Mouse (Mus musculus) CH12.LX (cell line): ENCODE measurements around the gene Dclk1. TPM values are rescaled to one million over a fixed set of nuclear protein-coding genes. Genes with fewer than 3 reads are reported as not detected.

Experiments used
- DNase-seq: peaks from one replicate; pipeline ENCODE4 v3.0.0-alpha.2; 2013; ENCODE audit errors: extremely low read depth
- H3K27ac ChIP-seq: 2 replicates; pipeline ENCODE4 v1.5.1; 2012; ENCODE audit warnings: low read depth, mild to moderate bottlenecking, control low read depth, moderate library complexity; ENCODE audit not compliant: insufficient read depth
- H3K27me3 ChIP-seq: replicated peaks from 2 replicates; pipeline ENCODE3; 2012; ENCODE audit warnings: inconsistent platforms
- H3K36me3 ChIP-seq, 2 experiments: replicated peaks in 1 of 2; 2 replicates each; pipeline versions ENCODE3 to v1.6.1; 2012; ENCODE audit warnings: inconsistent platforms in 1 of 2, low read length in 1 of 2, mild to moderate bottlenecking in 1 of 2, mixed read lengths in 1 of 2, moderate library complexity in 1 of 2; ENCODE audit not compliant: control insufficient read depth in 1 of 2, insufficient read depth in 1 of 2
- H3K4me1 ChIP-seq, 2 experiments: 2 replicates each; pipeline ENCODE4 v1.6.1; 2012; ENCODE audit warnings: inconsistent platforms in 1 of 2, moderate library complexity in 1 of 2; ENCODE audit not compliant: insufficient read depth in 2 of 2, control insufficient read depth in 1 of 2
- H3K4me2 ChIP-seq: 2 replicates; pipeline ENCODE4 v1.6.1; 2012; ENCODE audit warnings: low read depth, mild to moderate bottlenecking, control low read depth; ENCODE audit not compliant: poor library complexity, insufficient read depth, severe bottlenecking
- H3K4me3 ChIP-seq, 3 experiments: fragments of 150-350 bp in 1 of 3; sonication (generic) in 1 of 3; replicated peaks in 1 of 3; 2 replicates each; pipeline versions ENCODE3 to v1.5.1; 2011 to 2012; ENCODE audit warnings: low read depth in 2 of 3, low read length in 2 of 3, mild to moderate bottlenecking in 2 of 3, moderate library complexity in 2 of 3, control low read depth in 1 of 3, improper control_type of control experiment in 1 of 3, inconsistent platforms in 1 of 3, mixed read lengths in 1 of 3; ENCODE audit not compliant: poor library complexity in 1 of 3
- H3K79me2 ChIP-seq: replicated peaks from 2 replicates; pipeline ENCODE4 v1.6.1; 2012; ENCODE audit warnings: mild to moderate bottlenecking, moderate library complexity; ENCODE audit not compliant: control insufficient read depth, poor library complexity, insufficient read depth, severe bottlenecking; ENCODE audit errors: extremely low read depth
- H3K9ac ChIP-seq: 2 replicates; pipeline ENCODE4 v1.6.1; 2012; ENCODE audit warnings: low read depth, mild to moderate bottlenecking, control low read depth, moderate library complexity; ENCODE audit not compliant: insufficient read depth
- H3K9me3 ChIP-seq: replicated peaks from 2 replicates; pipeline ENCODE3; 2012; ENCODE audit warnings: low read length, inconsistent platforms, mixed read lengths
- CHD1 ChIP-seq: IDR thresholded peaks from 2 replicates; pipeline ENCODE4 v1.6.1; 2012; ENCODE audit warnings: low read depth, low read length, improper control_type of control experiment, inconsistent platforms
- CHD2 ChIP-seq: IDR thresholded peaks from 2 replicates; pipeline ENCODE4 v1.6.1; 2011; ENCODE audit warnings: low read length, improper control_type of control experiment
- ELF1 ChIP-seq: IDR thresholded peaks from 2 replicates; pipeline ENCODE4 v1.6.1; 2014; ENCODE audit warnings: low read depth, mild to moderate bottlenecking, inconsistent platforms, low read length, improper control_type of control experiment
- ETS1 ChIP-seq: conservative IDR thresholded peaks from 2 replicates; pipeline ENCODE4 v1.6.1; 2012; ENCODE audit warnings: low read depth, mild to moderate bottlenecking, inconsistent platforms, low read length, improper control_type of control experiment, moderate library complexity
- GABPA ChIP-seq: IDR thresholded peaks from 2 replicates; pipeline ENCODE4 v1.6.1; 2012; ENCODE audit warnings: low read depth, low read length, improper control_type of control experiment, inconsistent platforms; ENCODE audit not compliant: insufficient replicate concordance
- IRF4 ChIP-seq: IDR thresholded peaks from 2 replicates; pipeline ENCODE4 v1.6.1; 2014; ENCODE audit warnings: low read depth, mild to moderate bottlenecking, inconsistent platforms, low read length, improper control_type of control experiment
- JUN ChIP-seq: IDR thresholded peaks from 2 replicates; pipeline ENCODE4 v1.6.1; 2011; ENCODE audit warnings: low read depth, mild to moderate bottlenecking, low read length, improper control_type of control experiment, moderate library complexity; ENCODE audit not compliant: insufficient read depth
- JUND ChIP-seq: conservative IDR thresholded peaks from 2 replicates; pipeline ENCODE4 v1.6.1; 2011; ENCODE audit warnings: low read depth, low read length, improper control_type of control experiment
- KAT2A ChIP-seq: IDR thresholded peaks from 2 replicates; pipeline ENCODE4 v1.6.1; 2012; ENCODE audit warnings: low read length, improper control_type of control experiment, inconsistent platforms; ENCODE audit not compliant: insufficient replicate concordance
- MAFK ChIP-seq: IDR thresholded peaks from 2 replicates; pipeline ENCODE4 v1.6.1; 2011; ENCODE audit warnings: low read length, improper control_type of control experiment; ENCODE audit not compliant: insufficient replicate concordance
- MAX ChIP-seq: IDR thresholded peaks from 2 replicates; pipeline ENCODE4 v1.6.1; 2011; ENCODE audit warnings: low read length, improper control_type of control experiment
- MAZ ChIP-seq: IDR thresholded peaks from 2 replicates; pipeline ENCODE4 v1.6.1; 2012; ENCODE audit warnings: low read depth, mild to moderate bottlenecking, inconsistent platforms, low read length, improper control_type of control experiment, moderate library complexity
- MEF2A ChIP-seq: IDR thresholded peaks from 2 replicates; pipeline ENCODE4 v1.6.1; 2014; ENCODE audit warnings: low read depth, mild to moderate bottlenecking, inconsistent platforms, low read length, improper control_type of control experiment, borderline replicate concordance
- MXI1 ChIP-seq: IDR thresholded peaks from 2 replicates; pipeline ENCODE4 v1.6.1; 2011; ENCODE audit warnings: mild to moderate bottlenecking, low read depth, low read length, improper control_type of control experiment
- MYC ChIP-seq: IDR thresholded peaks from 2 replicates; pipeline ENCODE4 v1.6.1; 2011; ENCODE audit warnings: low read depth, mild to moderate bottlenecking, improper control_type of control experiment, low read length
- NRF1 ChIP-seq: IDR thresholded peaks from 2 replicates; pipeline ENCODE4 v1.6.1; 2014; ENCODE audit warnings: low read depth, mild to moderate bottlenecking, inconsistent platforms, low read length, improper control_type of control experiment, moderate library complexity
- POLR2A ChIP-seq: IDR thresholded peaks from 2 replicates; pipeline ENCODE4 v1.6.1; 2011; ENCODE audit warnings: low read depth, mild to moderate bottlenecking, improper control_type of control experiment, low read length
- RAD21 ChIP-seq: IDR thresholded peaks from 2 replicates; pipeline ENCODE4 v1.6.1; 2011; ENCODE audit warnings: low read depth, mild to moderate bottlenecking, low read length, improper control_type of control experiment, moderate library complexity
- SIN3A ChIP-seq: IDR thresholded peaks from 2 replicates; pipeline ENCODE4 v1.6.1; 2012; ENCODE audit warnings: low read length, improper control_type of control experiment, inconsistent platforms
- TBP ChIP-seq: conservative IDR thresholded peaks from 2 replicates; pipeline ENCODE4 v1.6.1; 2011; ENCODE audit warnings: low read depth, low read length, improper control_type of control experiment
- UBTF ChIP-seq: IDR thresholded peaks from 2 replicates; pipeline ENCODE4 v1.6.1; 2012; ENCODE audit warnings: low read depth, mild to moderate bottlenecking, inconsistent platforms, low read length, improper control_type of control experiment, moderate library complexity
- USF1 ChIP-seq: IDR thresholded peaks from 2 replicates; pipeline ENCODE4 v1.6.1; 2014; ENCODE audit warnings: low read depth, mild to moderate bottlenecking, inconsistent platforms, low read length, improper control_type of control experiment
- USF2 ChIP-seq: conservative IDR thresholded peaks from 2 replicates; pipeline ENCODE4 v1.6.1; 2011; ENCODE audit warnings: low read depth, low read length, improper control_type of control experiment
- ZC3H11A ChIP-seq: IDR thresholded peaks from 2 replicates; pipeline ENCODE4 v1.6.1; 2012; ENCODE audit warnings: low read depth, mild to moderate bottlenecking, inconsistent platforms, low read length, improper control_type of control experiment
- ZMIZ1 ChIP-seq: IDR thresholded peaks from 2 replicates; pipeline ENCODE4 v1.6.1; 2012; ENCODE audit warnings: low read depth, mild to moderate bottlenecking, inconsistent platforms, low read length, improper control_type of control experiment
- ZNF384 ChIP-seq: IDR thresholded peaks from 2 replicates; pipeline ENCODE4 v1.6.1; 2012; ENCODE audit warnings: low read depth, low read length, improper control_type of control experiment, inconsistent platforms
- dilution Hi-C: fragments of 300-500 bp; cut with MboI; formaldehyde crosslinking; loops from 2 replicates; pipeline ENCODE4 v1.14.3; 2020; ENCODE audit warnings: low sequenced_read_pairs; ENCODE audit not compliant: extremely low pct_unique_long_range_greater_than_20kb, extremely low pct_ligation_motif_present
- in situ Hi-C: fragments of 300-500 bp; cut with MboI; formaldehyde crosslinking; loops from 3 replicates; pipeline ENCODE4 v1.14.3; 2019; ENCODE audit warnings: low sequenced_read_pairs, low pct_ligation_motif_present, low pct_unique_long_range_greater_than_20kb, mixed read lengths
- polyA plus RNA-seq: library from polyadenylated mRNA; unstranded; fragments of >175 nt; gene quantifications from 2 replicates; pipeline ENCODE4 v1.2.1, GENCODE M21; 2012; ENCODE audit warnings: low read depth; ENCODE audit not compliant: insufficient read length
- total RNA-seq, 2 experiments: library from RNA; depleted of rRNA; stranded (reverse); fragments of 300-350 nt in 1 of 2; fragments of >200 nt in 1 of 2; gene quantifications; 2 replicates each; pipeline ENCODE4 v1.2.3; 2012 to 2014

Dclk1 gene
- total and polyA plus RNA-seq, 3 experiments: not detected

DNA sequence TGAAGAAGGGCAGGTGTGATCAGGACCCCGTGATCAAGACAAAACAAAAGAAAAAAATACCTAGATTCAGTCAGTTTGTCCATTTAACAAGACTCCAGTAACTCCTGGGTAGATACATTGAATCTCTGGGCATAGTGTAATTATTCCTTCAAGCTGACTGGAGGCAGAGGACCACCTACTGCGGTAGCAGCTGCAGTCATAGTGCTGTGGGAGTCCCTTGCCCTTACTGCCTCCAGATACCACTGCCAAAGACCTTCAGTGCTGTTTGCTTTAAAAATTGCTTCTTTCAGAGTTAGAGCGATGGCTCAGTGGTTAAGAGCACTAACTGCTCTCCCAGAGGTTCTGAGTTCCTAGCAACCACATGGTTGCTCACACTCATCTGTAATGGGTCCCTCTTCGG is 309.7 kb downstream of the Dclk1 start:
- TF ChIP-seq GABPA (no peak), CHD1 (no peak), ZMIZ1 (no peak), UBTF (no peak), MXI1 (no peak), JUN (no peak), RAD21 (no peak), TBP (no peak), POLR2A (no peak), MAFK (no peak), ZC3H11A (no peak), ETS1 (no peak), USF2 (no peak), ZNF384 (no peak), MEF2A (no peak), USF1 (no peak), MYC (no peak), MAZ (no peak), MAX (no peak)
- TF ChIP-seq, all 38 proteins: peak for 0
- dilution Hi-C loops: no loop called here
- no peak overlapping the region for H3K4me3 ChIP-seq

DNA sequence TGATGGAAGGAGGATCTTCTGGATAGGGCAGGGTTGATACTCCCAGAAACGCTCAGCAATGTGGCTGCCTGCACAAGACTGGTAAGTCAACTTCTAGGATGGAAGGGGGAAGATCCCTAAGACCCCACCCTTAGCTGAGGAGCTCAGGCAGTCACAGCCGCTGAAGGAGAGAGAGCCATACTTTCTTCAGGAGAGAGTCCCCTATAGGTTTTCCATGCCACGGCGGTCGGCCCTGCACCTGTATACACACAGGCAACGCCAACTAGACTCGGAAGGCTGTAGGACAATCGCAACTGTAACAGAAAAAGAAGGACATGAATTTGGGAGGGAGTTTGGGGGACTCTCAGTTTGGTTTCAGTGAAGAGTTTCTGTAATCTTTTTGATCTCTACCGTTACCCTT is 310.9 kb downstream of the Dclk1 start:
- no peak overlapping the region for H3K4me2 ChIP-seq
- H3K4me3 ChIP-seq: no peak overlapping the region
- peaks cover 72% of the 10 kb centered on the region for H3K9me3 ChIP-seq
- no peaks in the 10 kb centered on the region for H3K4me1 ChIP-seq
- DNase-seq: no peak
- dilution Hi-C loops (no loop called here), in situ Hi-C loops (no loop called here)
- H3K27me3 ChIP-seq: no peaks in the 10 kb centered on the region
- H3K9ac ChIP-seq: no peak overlapping the region
- TF ChIP-seq TBP (no peak), CHD2 (no peak), KAT2A (no peak), ELF1 (no peak), NRF1 (no peak), SIN3A (no peak), JUND (no peak), UBTF (no peak), MXI1 (no peak), CHD1 (no peak), ZC3H11A (no peak), MAX (no peak), MEF2A (no peak), MYC (no peak), RAD21 (no peak), IRF4 (no peak)
- H3K79me2 ChIP-seq: no peaks in the 10 kb centered on the region
- H3K36me3 ChIP-seq: no peaks in the 10 kb centered on the region
- no peak overlapping the region for H3K27ac ChIP-seq

More for the DNA sequence above, 309.7 kb downstream of the Dclk1 start:
- no peak overlapping the region for H3K9ac ChIP-seq
- no peaks in the 10 kb centered on the region for H3K27me3 ChIP-seq
- no peaks in the 10 kb centered on the region for H3K36me3 ChIP-seq
- H3K9me3 ChIP-seq: peaks cover 69% of the 10 kb centered on the region
- no peaks in the 10 kb centered on the region for H3K4me1 ChIP-seq
- no peak overlapping the region for H3K4me2 ChIP-seq
- no peaks in the 10 kb centered on the region for H3K79me2 ChIP-seq
- DNase-seq: no peak
- in situ Hi-C loops: no loop called here
- H3K27ac ChIP-seq: no peak overlapping the region
